8 mouse cellular contexts compared by ENCODE assay signal in genomic region chr1:75191622-75192402, GRCm38 (mm10). TPM values are rescaled to one million over a fixed set of nuclear protein-coding genes. Genes with fewer than 3 reads are reported as not detected.
DNase-seq lines count a peak whose midpoint lies in the region; ATAC-seq and TF ChIP-seq lines count a peak whose summit lies in the region.

Gene Ankzf1, plus strand, starts transcription at chr1:75192151.
Gene Atg9a, minus strand, starts transcription at chr1:75192196.

- peak within 1 kb of the TSS; percentile 96 for H3K9ac ChIP-seq in MEL (ENCODE audit: control insufficient read depth, low read depth, low read length, poor library complexity, severe bottlenecking)
- H3K9ac ChIP-seq in forebrain, postnatal 0 days: peak within 1 kb of the TSS; percentile 96
- H3K9ac ChIP-seq in lung, embryonic 15.5 days: peak within 1 kb of the TSS; percentile 91

- peaks cover 9% of the 10 kb centered on the region for H3K79me2 ChIP-seq in MEL (ENCODE audit: control insufficient read depth, insufficient read depth, low read length, poor library complexity)

- no peak for TF ChIP-seq EP300 in MEL (IDR thresholded peaks at IDR 0.05; ENCODE audit: low read depth in 1 of 2, low read length in 2 of 2)

- H3K9me3 ChIP-seq in MEL (replicated peaks; ENCODE audit: insufficient read depth, low read length): no peaks in the 10 kb centered on the region
- H3K9me3 ChIP-seq in forebrain, postnatal 0 days (ENCODE audit: low read length): no peaks in the 10 kb centered on the region
- H3K9me3 ChIP-seq in lung, embryonic 15.5 days: no peaks in the 10 kb centered on the region

- no peak for TF ChIP-seq RAD21 in MEL (IDR thresholded peaks at IDR 0.05; ENCODE audit: low read depth, low read length)

- H3K4me2 ChIP-seq in forebrain, postnatal 0 days (ENCODE audit: low read depth): peak within 1 kb of the TSS; percentile 90
- H3K4me2 ChIP-seq in lung, embryonic 15.5 days: peak within 1 kb of the TSS; percentile 90

- peak within 1 kb of the TSS; percentile 80 for H3K27ac ChIP-seq in MEL (ENCODE audit: control insufficient read depth, low read depth, low read length)
- peak within 1 kb of the TSS; percentile 74 for H3K27ac ChIP-seq in cerebellum, adult 2 months (ENCODE audit: insufficient read depth, low read length)
- H3K27ac ChIP-seq in forebrain, postnatal 0 days (ENCODE audit: low read depth, low read length): peak within 1 kb of the TSS; percentile 96
- H3K27ac ChIP-seq in lung, embryonic 15.5 days: peak within 1 kb of the TSS; percentile 90

- H3K4me1 ChIP-seq in MEL (ENCODE audit: control insufficient read depth in 1 of 2, insufficient read depth in 2 of 2, low read length in 2 of 2): peaks cover 3 to 30% of the 10 kb centered on the region in 2 experiments; a peak in 3 of 4 replicates
- H3K4me1 ChIP-seq in cerebellum, adult 2 months (ENCODE audit: control insufficient read depth, insufficient read depth, low read length): peaks cover 5% of the 10 kb centered on the region
- H3K4me1 ChIP-seq in forebrain, postnatal 0 days (ENCODE audit: insufficient read depth): peaks cover 19% of the 10 kb centered on the region
- H3K4me1 ChIP-seq in lung, embryonic 15.5 days: peaks cover 19% of the 10 kb centered on the region

- peaks cover 0 to 31% of the 10 kb centered on the region in 2 experiments; a peak in 2 of 4 replicates for H3K36me3 ChIP-seq in MEL (ENCODE audit: control insufficient read depth in 1 of 2, insufficient read depth in 2 of 2, low read length in 2 of 2)
- H3K36me3 ChIP-seq in forebrain, postnatal 0 days (ENCODE audit: insufficient read depth): peaks cover 44% of the 10 kb centered on the region
- peaks cover 17% of the 10 kb centered on the region for H3K36me3 ChIP-seq in lung, embryonic 15.5 days

- DNase-seq in MEL (ENCODE audit: low read depth, low spot score): peak; percentile 99
- peak; percentile 95 to 99 for DNase-seq in cerebellum, adult 2 months
- DNase-seq in forebrain, postnatal 0 days: peak; percentile 97
- DNase-seq in heart, postnatal 4 days: peak; percentile 94
- DNase-seq in layer of hippocampus, adult 8-10 months (ENCODE audit: low spot score in 2 of 2): peak; percentile 96 to 99
- DNase-seq in ovary, adult 18-20 months (ENCODE audit: low spot score): peak; percentile 98
- peak; percentile 98 for DNase-seq in thymus, postnatal 0 days (ENCODE audit: low spot score)

- peak; percentile 100 for ATAC-seq in forebrain, postnatal 0 days
- ATAC-seq in lung, embryonic 15.5 days (ENCODE audit: borderline replicate concordance, extremely low read depth, low FRiP score, low TSS enrichment): peak; percentile 99

- no peaks in the 10 kb centered on the region for H3K27me3 ChIP-seq in MEL (ENCODE audit: control insufficient read depth in 1 of 2, insufficient read depth in 2 of 2, low read length in 2 of 2)
- H3K27me3 ChIP-seq in cerebellum, adult 2 months (ENCODE audit: control insufficient read depth, insufficient read depth, low read length): no peaks in the 10 kb centered on the region
- no peaks in the 10 kb centered on the region for H3K27me3 ChIP-seq in forebrain, postnatal 0 days (ENCODE audit: insufficient read depth, low read length)
- no peaks in the 10 kb centered on the region for H3K27me3 ChIP-seq in lung, embryonic 15.5 days

- TF ChIP-seq POLR2A in MEL (IDR thresholded peaks at IDR 0.05; ENCODE audit: control insufficient read depth in 1 of 2, insufficient read depth in 1 of 2, low read depth in 1 of 2, low read length in 2 of 2, poor library complexity in 1 of 2): peak; percentile 50 to 78; a peak in 3 of 4 replicates
- TF ChIP-seq POLR2A in cerebellum, adult 2 months (IDR thresholded peaks at IDR 0.05; ENCODE audit: borderline replicate concordance, insufficient read depth, low read length): peak; percentile 88

- H3K4me3 ChIP-seq in MEL (ENCODE audit: control insufficient read depth in 1 of 2, insufficient read depth in 1 of 2, low read depth in 2 of 2, low read length in 2 of 2): peak within 1 kb of the TSS; percentile 95 to 96
- peak within 1 kb of the TSS; percentile 82 for H3K4me3 ChIP-seq in cerebellum, adult 2 months (replicated peaks; ENCODE audit: insufficient read depth, low read depth, low read length)
- H3K4me3 ChIP-seq in forebrain, postnatal 0 days (ENCODE audit: low read depth, low read length): peak within 1 kb of the TSS; percentile 86
- peak within 1 kb of the TSS; percentile 87 for H3K4me3 ChIP-seq in lung, embryonic 15.5 days

- TF ChIP-seq CTCF in MEL (IDR thresholded peaks at IDR 0.05 in 2 of 3, conservative IDR thresholded peaks at IDR 0.05 in 1 of 3; ENCODE audit: control insufficient read depth in 1 of 3, insufficient read depth in 1 of 3, low read depth in 2 of 3, low read length in 3 of 3, poor library complexity in 1 of 3, severe bottlenecking in 1 of 3): 0 out of 6 replicates have a peak, but pooled peaks of 1 of the 3 experiments have one; percentile 5
- no peak for TF ChIP-seq CTCF in cerebellum, adult 2 months (IDR thresholded peaks at IDR 0.05; ENCODE audit: borderline replicate concordance, insufficient read depth, low read depth, low read length)
- 0 out of 2 replicates have a peak, but pooled peaks have one; percentile 5 for TF ChIP-seq CTCF in forebrain, postnatal 0 days (IDR thresholded peaks at IDR 0.05; ENCODE audit: low read depth)

- 2% methylated on average over 56 of the region's 56 CpGs for WGBS in cerebellum, adult 2 months
- 1% methylated on average over 55 of the region's 56 CpGs for WGBS in forebrain, postnatal 0 days
- WGBS in lung, embryonic 15.5 days: under 1% methylated on average over 55 of the region's 56 CpGs

TF ChIP-seq in MEL, 35 proteins besides CTCF, POLR2A, EP300 and RAD21 (continues in another document):
- TF ChIP-seq SIN3A (IDR thresholded peaks at IDR 0.05; ENCODE audit: low read length) (peak; percentile 96), UBTF (IDR thresholded peaks at IDR 0.05; ENCODE audit: borderline replicate concordance, insufficient read depth, low read depth, low read length) (no peak), TAL1 (IDR thresholded peaks at IDR 0.05; ENCODE audit: low read length) (no peak), ETS1 (IDR thresholded peaks at IDR 0.05; ENCODE audit: low read depth, low read length) (0 out of 2 replicates have a peak, but pooled peaks have one; percentile 46), RCOR1 (IDR thresholded peaks at IDR 0.05; ENCODE audit: low read depth, low read length) (no peak), MAFK (IDR thresholded peaks at IDR 0.05; ENCODE audit: borderline replicate concordance, low read depth, low read length) (no peak), TCF12 (IDR thresholded peaks at IDR 0.05; ENCODE audit: low read depth, low read length) (peak; percentile 59), TBP (IDR thresholded peaks at IDR 0.05; ENCODE audit: low read depth, low read length) (peak; percentile 63), MYC (IDR thresholded peaks at IDR 0.05; ENCODE audit: low read depth, low read length) (peak; percentile 48; the same call in 1 of the 2 replicates), ELF1 (IDR thresholded peaks at IDR 0.05; ENCODE audit: low read depth, low read length) (0 out of 2 replicates have a peak, but pooled peaks have one; percentile 27), ZMIZ1 (IDR thresholded peaks at IDR 0.05; ENCODE audit: low read depth, low read length) (peak; percentile 15; the same call in 1 of the 2 replicates), MAX (IDR thresholded peaks at IDR 0.05; ENCODE audit: low read length) (peak; percentile 70; the same call in 1 of the 2 replicates), SMC3 (IDR thresholded peaks at IDR 0.05; ENCODE audit: low read depth, low read length) (no peak), ZC3H11A (IDR thresholded peaks at IDR 0.05; ENCODE audit: low read depth, low read length) (no peak), POLR2AphosphoS2 (IDR thresholded peaks at IDR 0.05; ENCODE audit: low read length) (peak; percentile 56; the same call in 1 of the 2 replicates), CHD2 (IDR thresholded peaks at IDR 0.05; ENCODE audit: low read length) (peak; percentile 47), MYB (IDR thresholded peaks at IDR 0.05; ENCODE audit: low read depth, low read length) (no peak), JUND (IDR thresholded peaks at IDR 0.05; ENCODE audit: low read depth, low read length) (no peak), MXI1 (IDR thresholded peaks at IDR 0.05; ENCODE audit: low read depth, low read length) (peak; percentile 96), NELFE (IDR thresholded peaks at IDR 0.05; ENCODE audit: low read depth, low read length) (peak; percentile 72), USF1 (IDR thresholded peaks at IDR 0.05; ENCODE audit: low read depth, low read length) (no peak), KAT2A (conservative IDR thresholded peaks at IDR 0.05; ENCODE audit: low read depth, low read length) (no peak; the same call in 1 of the 2 replicates), HCFC1 (IDR thresholded peaks at IDR 0.05; ENCODE audit: low read depth, low read length) (peak; percentile 86)

RNA-seq across cellular contexts. Expression of gene Ankzf1, which starts in this region (rescaled TPM):
- total RNA-seq in MEL (2012; rRNA removed): 5.5 and 8.1 TPM in 2 replicates
- polyA plus RNA-seq in MEL (2012; ENCODE audit: insufficient read depth in 1 of 2, insufficient read length in 2 of 2, low read depth in 1 of 2, low replicate concordance in 2 of 2, missing spikeins in 1 of 2): 10 to 100 TPM in 1 of 2 experiments, not detected in 1; 16.7 TPM
- polyA plus RNA-seq in cerebellum, adult 2 months (2012; rRNA removed): 41.0 and 44.6 TPM in 2 replicates
- 17.9 and 22.2 TPM in 2 replicates for total RNA-seq in forebrain, postnatal 0 days (2014; rRNA removed)
- 12.5 and 13.5 TPM in 2 replicates for polyA plus RNA-seq in forebrain, postnatal 0 days (2015; fragmentation: Nextera tagmentation; extraction: Ambion mirVana)
- 10 to 100 TPM; 10.0 to 12.0 TPM for total RNA-seq in heart, postnatal 4 days (2021)
- 10 to 100 TPM; 25.5 to 38.5 (median 31.3) TPM for total RNA-seq in layer of hippocampus, adult 8-10 months (2022)
- 21.8 and 23.2 TPM in 2 replicates for polyA plus RNA-seq in lung, embryonic 15.5 days (2015; fragmentation: Nextera tagmentation; extraction: Ambion mirVana)
- 16.0 and 17.7 TPM in 2 replicates for polyA plus RNA-seq in thymus, postnatal 0 days (2015; fragmentation: Nextera tagmentation; extraction: Ambion mirVana)

RNA-seq across cellular contexts. Expression of gene Atg9a, which starts in this region (rescaled TPM):
- total RNA-seq in MEL (2012; rRNA removed): 7.8 and 10.2 TPM in 2 replicates
- 10 to 100 TPM in 1 of 2 experiments, not detected in 1; 26.1 TPM for polyA plus RNA-seq in MEL (2012; ENCODE audit: insufficient read depth in 1 of 2, insufficient read length in 2 of 2, low read depth in 1 of 2, low replicate concordance in 2 of 2, missing spikeins in 1 of 2)
- polyA plus RNA-seq in cerebellum, adult 2 months (2012; rRNA removed): 120 and 128 TPM in 2 replicates
- total RNA-seq in forebrain, postnatal 0 days (2014; rRNA removed): 53.2 and 76.1 TPM in 2 replicates
- polyA plus RNA-seq in forebrain, postnatal 0 days (2015; fragmentation: Nextera tagmentation; extraction: Ambion mirVana): 47.2 and 57.9 TPM in 2 replicates
- total RNA-seq in heart, postnatal 4 days (2021): 10 to 100 TPM; 39.7 to 40.7 TPM
- 100 to 1,000 TPM in 2 of 4 experiments, 10 to 100 TPM in 2; 97.6 to 119 (median 105) TPM for total RNA-seq in layer of hippocampus, adult 8-10 months (2022)
- 21.9 and 27.6 TPM in 2 replicates for polyA plus RNA-seq in lung, embryonic 15.5 days (2015; fragmentation: Nextera tagmentation; extraction: Ambion mirVana)
- 12.7 and 14.3 TPM in 2 replicates for polyA plus RNA-seq in thymus, postnatal 0 days (2015; fragmentation: Nextera tagmentation; extraction: Ambion mirVana)

Comparison
In these comparisons a context has a peak if more than half of its experiments do, and no peak if none do; other contexts are left out.
1. Peak in every context shown above with its lines: DNase-seq, ATAC-seq, H3K4me3 ChIP-seq and H3K27ac ChIP-seq.